Mouse (Mus musculus) heart, postnatal 0 days (tissue): ENCODE measurements around the gene Ibtk.

Experiments
- CTCF ChIP-seq: IDR thresholded peaks from 2 replicates; pipeline ENCODE4 v1.5.1; 2016; ENCODE audit warnings: antibody characterized with exemption, control low read depth, low read depth
- EP300 ChIP-seq: IDR thresholded peaks from 2 replicates; pipeline ENCODE4 v1.6.1; 2016; ENCODE audit warnings: antibody characterized with exemption, low read depth

GRCm38 (mm10) chr9:85748204-85749141 is 661 bp downstream of the Ibtk start:
- TF ChIP-seq CTCF: no peak; the same call in 1 of the 2 replicates
- no peak for TF ChIP-seq EP300
